Mouse (Mus musculus) thymus, postnatal 0 days (tissue): Measurements from ENCODE around the gene Tsga10. TPM values are rescaled to one million over a fixed set of nuclear protein-coding genes. Genes with fewer than 3 reads are reported as not detected.

Experiments
- DNase-seq: peaks from one replicate; pipeline ENCODE4 v3.0.0-alpha.2; 2015; ENCODE audit warnings: low spot score
- polyA plus RNA-seq: library from polyadenylated mRNA; unstranded; fragments of >200 nt; fragmentation: Nextera tagmentation; extraction: Ambion mirVana; gene quantifications from 2 replicates; pipeline ENCODE4 v1.2.1, GENCODE M21; 2015

The Tsga10 gene
- 7.1 and 8.0 TPM in 2 replicates for polyA plus RNA-seq

GRCm38 (mm10) chr1:37866286-37866685 is at the start of gene Tsga10:
Tsga10 (minus strand) TSS chr1:37866429.
- DNase-seq: no peak

GRCm38 (mm10) chr1:37912751-37913150 is 46.5 kb upstream of the Tsga10 start:
- DNase-seq: no peak

- DNase-seq: peak; percentile 8
Observed at GRCm38 (mm10) chr1:37903178-37903577, 36.9 kb upstream of the Tsga10 start.

GRCm38 (mm10) chr1:37900288-37900687 is 34.1 kb upstream of the Tsga10 start:
- no peak for DNase-seq

DNA sequence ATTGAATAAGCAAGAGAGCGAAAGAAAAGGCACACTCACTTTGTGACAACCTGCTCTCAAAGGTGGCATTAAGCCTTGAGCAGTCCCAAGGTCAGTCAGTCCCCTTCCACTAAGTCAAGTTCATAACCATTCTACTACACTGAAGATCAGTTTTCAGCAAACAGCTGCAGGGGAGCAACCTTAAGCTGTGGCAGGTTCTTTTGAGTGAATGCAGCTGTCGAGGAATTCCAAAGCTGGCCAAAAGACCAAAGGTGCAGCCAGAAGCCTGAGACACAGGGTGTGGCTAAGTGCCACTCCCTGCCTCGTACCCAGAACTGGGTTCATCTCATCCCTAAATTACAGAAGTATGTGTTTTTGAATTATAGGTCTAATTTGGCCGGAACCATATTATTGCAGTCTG is 33.6 kb upstream of the Tsga10 start:
- DNase-seq: no peak

- DNase-seq: no peak
Observed at GRCm38 (mm10) chr1:37894606-37895005, 28.4 kb upstream of the Tsga10 start.

DNA sequence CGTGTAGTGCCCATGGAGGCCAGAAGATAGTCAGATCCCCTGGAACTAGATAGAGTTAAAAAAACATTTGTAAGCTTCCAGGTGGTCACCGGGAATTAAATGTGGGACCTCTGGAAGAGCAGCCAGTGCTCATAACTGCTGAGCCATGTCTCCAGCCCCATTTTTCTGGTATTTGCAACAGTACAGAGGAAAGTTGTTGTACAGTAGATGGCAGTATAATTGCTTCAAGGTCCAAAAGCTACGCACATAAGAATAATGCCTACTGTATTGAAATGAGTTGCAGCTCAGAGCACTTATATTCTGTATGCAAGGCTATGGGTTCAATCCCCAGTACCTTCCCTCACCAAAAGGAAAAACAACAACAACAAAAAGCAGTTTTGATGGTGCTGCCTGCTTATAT is 25.2 kb upstream of the Tsga10 start:
- peak; percentile 22 for DNase-seq

DNA sequence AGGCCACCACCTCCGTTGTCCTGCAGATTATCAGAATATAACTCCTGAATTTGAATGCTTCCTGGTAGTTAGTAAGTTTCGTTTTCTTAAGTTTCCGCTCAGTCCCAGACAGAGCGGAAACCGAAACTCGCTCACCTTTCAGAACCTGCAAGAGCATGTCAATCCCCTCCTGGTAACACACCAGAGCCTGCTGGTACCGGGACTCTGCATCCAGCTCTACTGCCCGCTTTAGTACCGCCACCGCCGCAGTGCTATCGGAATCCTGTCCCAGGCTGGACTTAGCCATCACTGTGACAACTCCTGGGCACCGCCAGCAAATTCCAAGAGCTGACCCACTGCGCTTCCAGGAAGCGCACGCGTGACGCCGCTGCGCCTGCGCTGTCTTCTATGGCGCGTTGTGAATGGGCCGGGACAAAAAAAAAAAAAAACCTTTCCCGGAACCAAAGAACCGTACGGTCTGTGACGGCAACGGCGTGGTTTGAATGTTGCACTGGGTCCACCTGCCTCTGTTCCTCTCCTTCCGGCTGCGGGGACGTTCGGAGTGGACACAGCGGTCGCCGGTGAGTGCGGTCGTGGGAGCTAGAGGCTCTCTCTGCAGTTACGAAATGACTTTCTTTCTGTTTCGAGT is 23.9 kb upstream of the Tsga10 start, which contains the start of the genes Mitd1 and Mrpl30:
Gene Mitd1, minus strand, starts transcription at position 387 of the 628 bp plus-strand sequence.
Gene Mrpl30, plus strand, starts transcription at position 453 of the 628 bp plus-strand sequence.
- DNase-seq: peak; percentile 91

- DNase-seq: peak; percentile 14
Observed at GRCm38 (mm10) chr1:37889206-37889605, 23.0 kb upstream of the Tsga10 start.

DNA sequence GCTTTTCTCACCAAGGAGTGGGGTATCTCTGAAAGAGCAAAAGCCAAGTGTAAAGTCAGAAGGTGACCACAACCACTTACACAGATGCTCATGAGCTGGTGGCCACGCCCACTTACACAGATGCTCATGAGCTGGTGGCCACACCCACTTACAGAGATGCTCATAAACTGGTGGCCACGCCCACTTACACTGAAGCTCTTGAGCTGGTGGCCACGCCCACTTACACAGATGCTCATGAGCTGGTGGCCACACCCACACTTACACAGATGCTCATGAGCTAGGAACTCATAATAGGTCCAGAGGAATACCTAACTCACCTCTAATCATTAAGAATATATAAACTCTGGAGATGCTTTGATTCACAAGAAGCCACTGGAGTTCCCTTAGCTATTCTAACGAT is 18.2 kb upstream of the Tsga10 start:
- peak; percentile 62 for DNase-seq

GRCm38 (mm10) chr1:37883411-37883810 is 17.2 kb upstream of the Tsga10 start:
- DNase-seq: no peak

DNA sequence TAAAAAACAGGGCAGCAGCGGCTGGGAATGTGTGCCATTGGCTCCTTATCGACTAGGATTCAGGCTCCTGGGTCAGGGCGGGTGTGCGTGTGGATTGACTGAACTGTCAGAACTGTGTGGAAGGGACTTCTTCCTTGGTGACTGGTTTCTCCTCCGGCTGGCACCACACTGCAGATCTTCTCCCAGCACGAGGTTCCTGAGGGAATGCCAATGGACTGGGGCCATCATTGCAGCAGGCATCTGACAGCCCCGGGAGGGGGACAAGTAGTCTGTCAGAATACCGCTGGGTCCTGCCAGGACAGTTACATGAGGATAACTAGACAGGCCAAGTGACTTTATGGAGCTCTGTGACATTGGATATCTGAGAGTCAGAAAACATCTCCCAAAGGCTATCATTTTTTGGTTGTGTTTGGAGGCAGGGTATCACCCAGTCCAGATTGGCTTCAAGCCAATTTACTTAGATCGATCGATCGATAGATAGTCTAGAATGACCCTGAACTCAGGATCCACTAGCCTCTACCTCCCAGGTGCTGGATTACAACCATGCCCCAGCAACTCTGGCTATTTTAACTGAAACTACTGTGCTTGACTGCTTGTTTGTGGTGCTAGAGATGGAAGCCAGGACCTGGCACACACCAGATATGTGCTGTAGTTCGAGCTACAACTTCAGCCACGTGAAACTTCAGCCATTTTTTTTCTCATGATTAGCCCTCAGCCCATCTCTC is 11.7 kb upstream of the Tsga10 start:
- no peak for DNase-seq

DNA sequence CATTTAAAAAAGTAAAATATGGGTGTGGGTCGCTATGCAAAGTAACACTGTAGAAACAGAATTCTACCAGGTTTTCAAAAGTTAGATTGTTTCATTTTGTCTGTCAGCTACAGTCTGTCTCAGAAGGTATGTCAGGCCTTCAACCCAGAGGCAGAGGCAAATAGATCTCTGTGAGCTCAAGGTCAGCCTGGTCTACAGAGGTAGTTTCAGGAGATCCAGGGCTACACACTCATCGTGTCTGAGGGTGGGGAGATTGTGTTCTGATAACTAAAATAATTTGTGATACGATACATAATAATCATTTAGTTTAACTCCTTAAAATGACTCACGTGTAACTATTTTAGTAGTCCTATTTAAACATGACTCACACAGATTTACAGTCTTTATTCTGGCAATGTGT is 6.9 kb upstream of the Tsga10 start:
- DNase-seq: no peak

DNA sequence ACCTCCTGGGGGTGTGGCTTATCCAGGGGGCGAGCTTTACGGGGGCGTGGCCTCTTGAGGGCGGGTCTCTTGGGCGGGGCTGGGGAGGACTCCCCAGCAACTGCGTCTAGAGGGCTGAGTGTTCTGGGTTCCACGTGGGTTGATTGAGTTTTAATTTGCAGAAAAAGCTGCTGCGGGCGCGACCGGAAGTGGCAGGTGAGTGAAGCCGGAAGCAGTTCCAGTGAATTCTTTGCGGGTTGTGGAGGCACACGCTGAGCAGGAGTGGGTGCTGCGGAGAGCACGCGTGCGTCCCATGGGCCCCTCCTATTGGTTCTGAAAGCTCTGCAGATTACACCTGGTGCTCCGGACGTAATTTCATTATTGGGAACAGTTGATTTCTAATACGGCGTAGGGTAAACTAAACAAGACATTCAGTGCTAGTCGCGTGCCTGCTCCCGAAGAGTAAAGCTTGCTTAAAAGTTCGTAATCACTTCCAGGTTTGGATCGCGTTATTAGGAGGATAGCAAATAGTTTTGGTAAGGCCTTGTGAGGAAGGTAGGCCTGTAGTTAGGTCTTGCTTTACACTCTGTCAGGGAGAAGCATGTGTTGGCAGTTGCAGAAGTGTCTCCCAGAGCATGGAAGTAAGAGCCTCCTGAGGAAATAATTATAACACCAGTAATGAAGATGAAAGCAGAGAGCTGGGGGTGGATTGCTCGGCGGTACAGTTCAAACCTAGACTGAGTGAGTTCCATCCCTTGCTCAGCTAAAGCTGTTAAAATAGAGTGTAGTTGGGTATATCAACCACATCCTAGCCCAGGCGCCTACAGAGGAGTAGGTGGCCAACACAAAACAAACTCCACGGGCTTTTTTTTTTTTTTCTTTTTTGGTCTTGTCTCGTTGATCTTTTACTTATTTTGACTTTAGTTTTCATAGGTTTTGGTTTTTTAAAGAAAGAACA is 6.2 kb upstream of the Tsga10 start:
- DNase-seq: peak; percentile 89

DNA sequence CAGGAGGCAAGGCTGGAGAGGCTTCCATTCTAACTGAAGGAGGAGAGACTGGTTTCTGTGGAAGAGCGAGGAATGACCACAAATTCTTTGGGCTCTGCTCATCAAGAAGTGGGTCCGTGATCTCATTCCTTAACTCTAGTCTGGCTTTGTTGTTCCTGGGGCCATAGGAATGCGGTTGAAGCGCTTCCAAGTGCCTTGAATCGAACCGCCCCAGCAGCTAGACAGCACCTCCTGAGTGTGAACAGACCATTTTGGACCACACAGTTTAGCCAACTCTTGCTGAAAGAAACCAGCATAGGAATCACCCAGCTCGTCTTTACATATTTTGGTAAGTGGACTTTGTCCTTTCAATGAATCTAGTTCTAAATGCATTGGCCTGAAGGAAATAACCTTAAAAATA is 5.5 kb upstream of the Tsga10 start, which contains the start of gene Lipt1:
Gene Lipt1, plus strand, starts transcription at position 35 of the 400 bp plus-strand sequence.
- DNase-seq: no peak

GRCm38 (mm10) chr1:37869362-37869761 is 3.1 kb upstream of the Tsga10 start:
- DNase-seq: no peak

GRCm38 (mm10) chr1:37868640-37869039 is 2.4 kb upstream of the Tsga10 start:
- DNase-seq: no peak

DNA sequence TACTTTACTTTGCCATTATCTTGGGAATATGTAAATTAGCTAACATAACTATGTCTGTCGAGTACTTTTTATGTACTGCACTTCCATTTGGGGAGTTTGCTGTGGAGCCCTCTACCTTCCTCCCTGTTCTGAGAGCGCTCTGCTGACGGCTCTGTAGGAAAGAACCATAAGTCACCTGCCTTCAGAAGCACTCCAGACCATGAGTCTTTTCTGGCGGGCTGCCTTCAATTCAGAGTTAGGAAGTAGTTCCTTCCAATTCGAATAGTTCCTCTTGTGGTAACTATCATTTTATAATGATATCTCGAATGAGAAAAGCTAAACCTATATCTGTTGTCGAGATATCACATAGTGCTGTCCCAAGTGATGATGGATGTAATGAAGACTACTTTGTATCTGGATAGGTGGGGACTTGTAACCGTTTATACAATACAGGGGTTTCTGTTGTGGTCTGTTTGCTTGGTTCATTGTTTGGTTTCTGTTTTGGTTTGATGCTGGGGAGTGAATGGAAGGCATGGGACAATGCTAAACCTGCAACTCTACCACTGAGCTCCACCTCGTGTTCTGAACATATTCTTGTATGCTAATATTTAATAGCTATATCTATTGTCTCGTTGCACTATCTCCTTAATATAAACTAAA is 1.6 kb upstream of the Tsga10 start:
- DNase-seq: no peak

DNA sequence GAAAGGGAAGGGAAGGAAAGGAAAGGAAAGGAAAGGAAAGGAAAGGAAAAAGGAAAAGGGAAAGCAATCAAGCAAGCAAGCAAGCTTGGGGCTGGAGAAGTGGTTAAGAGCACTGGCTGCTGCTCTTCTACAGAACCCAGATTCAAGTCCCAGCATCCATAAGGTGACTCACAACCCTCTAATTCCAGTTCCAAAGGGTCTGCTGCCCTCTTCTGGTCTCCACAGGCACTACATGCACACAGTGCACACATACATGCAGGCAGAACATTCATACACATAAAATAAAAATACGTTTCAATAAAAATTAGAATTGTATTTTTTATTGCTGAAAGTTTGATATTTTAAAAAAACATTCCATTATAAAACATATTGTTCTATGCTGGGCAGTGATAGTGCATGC is 827 bp upstream of the Tsga10 start:
- DNase-seq: peak; percentile 52

- no peak for DNase-seq
Observed at GRCm38 (mm10) chr1:37865401-37866215, 621 bp downstream of the Tsga10 start.
